Mouse (Mus musculus) ES-CJ7 (cell line): ENCODE measurements around the gene D930007J09Rik.
A peak's percentile ranks its signal among the peaks of the same experiment; 100 is the strongest.

Experiments
- DNase-seq: peaks from one replicate; pipeline ENCODE4 v3.0.0; 2011; ENCODE audit warnings: low read depth, low spot score

D930007J09Rik gene

DNA sequence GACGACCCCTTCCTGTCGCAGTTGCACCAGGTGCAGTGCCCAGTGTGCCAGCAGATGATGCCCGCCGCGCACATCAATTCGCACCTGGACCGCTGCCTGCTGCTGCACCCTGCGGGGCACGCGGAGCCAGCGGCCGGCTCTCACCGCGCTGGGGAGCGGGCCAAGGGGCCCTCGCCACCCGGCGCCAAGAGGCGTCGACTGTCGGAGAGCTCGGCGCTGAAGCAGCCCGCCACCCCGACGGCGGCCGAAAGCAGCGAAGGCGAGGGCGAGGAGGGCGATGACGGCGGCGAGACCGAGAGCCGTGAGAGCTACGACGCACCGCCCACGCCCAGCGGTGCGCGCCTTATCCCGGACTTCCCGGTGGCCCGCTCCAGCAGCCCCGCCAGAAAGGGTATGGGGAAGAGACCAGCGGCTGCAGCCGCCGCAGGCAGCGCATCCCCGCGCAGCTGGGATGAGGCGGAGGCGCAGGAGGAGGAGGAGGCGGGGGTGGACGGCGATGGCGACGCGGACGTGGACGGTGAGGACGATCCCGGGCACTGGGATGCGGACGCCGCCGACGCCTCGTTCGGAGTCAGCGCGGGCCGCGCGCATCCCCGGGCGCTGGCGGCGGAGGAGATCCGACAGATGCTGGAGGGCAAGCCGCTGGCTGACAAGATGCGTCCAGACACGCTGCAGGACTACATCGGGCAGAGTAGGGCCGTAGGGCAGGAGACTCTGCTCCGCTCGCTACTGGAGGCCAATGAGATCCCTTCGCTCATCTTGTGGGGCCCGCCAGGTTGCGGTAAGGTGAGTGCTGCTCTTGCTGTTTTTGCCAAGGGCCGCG lies at the start of gene D930007J09Rik:
Gene D930007J09Rik (minus strand): TSS at position 591 of the 823 bp plus-strand sequence.
- DNase-seq: peak; percentile 25

DNA sequence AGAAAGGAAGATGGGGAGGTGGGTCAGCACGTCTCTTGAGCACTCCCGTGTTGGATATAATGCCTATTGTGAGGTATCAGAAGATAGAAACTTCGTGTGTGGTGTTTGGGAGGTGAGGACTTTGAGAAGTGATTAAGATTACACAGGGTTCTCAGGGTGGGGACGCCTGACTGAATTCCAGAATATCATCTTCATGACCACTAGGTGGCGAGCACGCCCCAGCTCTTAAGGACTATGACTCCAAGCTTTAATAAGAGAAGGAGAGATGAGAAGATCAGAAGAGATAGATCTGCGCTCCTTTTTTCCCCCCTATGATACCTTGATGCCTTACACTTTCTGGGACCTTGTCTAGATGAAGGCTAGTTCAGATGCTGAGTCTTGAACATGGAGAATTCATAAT lies 49.3 kb upstream of the D930007J09Rik start:
- DNase-seq: peak; percentile 73

GRCm38 (mm10) chr13:32850668-32851404 lies 48.2 kb upstream of the D930007J09Rik start, which contains the start of gene Serpinb1a:
TSS of gene Serpinb1a (minus strand) at chr13:32851185.
- DNase-seq: peak; percentile 70

DNA sequence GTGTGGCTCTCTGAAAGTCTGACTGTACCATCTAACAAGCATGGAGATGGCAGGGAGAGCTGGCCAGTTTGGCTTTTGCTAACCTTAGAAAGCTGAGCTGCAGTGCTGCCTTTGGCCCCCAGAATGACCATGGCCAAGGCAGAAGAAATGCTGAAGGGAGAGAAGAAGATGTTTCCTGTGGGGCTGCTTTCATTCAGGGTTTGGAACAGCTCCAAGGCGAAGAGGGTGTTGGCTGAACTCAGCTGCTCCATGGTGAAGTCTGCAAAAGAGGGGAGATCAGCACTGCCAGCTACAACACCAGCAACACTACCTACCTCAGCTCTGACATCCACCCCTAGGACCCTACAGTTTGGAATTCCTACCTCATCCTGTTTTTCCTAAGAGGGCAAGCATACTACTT lies 47.5 kb upstream of the D930007J09Rik start:
- DNase-seq: no peak

- no peak for DNase-seq
Observed at GRCm38 (mm10) chr13:32849531-32850123, 47.0 kb upstream of the D930007J09Rik start.

DNA sequence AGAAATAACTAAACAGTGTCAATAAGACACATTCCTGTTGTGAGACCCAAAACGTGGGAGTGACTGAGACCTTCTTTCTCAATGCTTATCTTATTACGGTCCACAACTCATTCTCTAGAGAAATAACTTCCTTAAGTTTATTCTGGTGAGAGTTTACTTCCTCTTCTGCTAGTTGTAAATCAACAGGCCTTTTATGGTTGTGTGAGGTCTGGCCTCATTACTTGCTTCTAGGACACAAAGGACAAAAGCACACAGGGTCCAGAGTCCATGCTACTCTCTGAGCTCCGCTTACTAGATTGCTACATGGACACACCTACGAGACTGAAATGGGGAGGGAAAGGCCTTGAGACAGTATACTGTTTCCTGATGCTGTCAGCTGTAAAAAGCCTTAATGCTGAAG lies 46.4 kb upstream of the D930007J09Rik start:
- DNase-seq: no peak

DNA sequence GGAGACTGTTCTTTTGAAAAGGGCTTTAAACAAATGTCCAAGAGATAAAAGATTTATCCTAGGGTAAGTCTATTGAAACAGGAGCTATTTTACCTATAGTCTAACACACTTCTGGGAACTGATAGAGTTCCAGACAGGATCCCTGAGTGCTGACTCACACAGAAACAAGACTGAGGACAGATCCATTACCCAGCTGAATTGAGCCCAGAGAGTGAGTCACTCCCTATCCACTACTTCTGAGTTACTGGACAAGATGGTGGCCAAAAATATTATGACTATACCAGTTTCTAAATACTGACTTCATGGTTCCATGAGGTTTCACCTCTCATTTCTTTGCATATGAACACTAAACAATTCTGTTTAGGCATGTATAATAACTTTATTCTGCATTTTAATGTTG lies 43.6 kb upstream of the D930007J09Rik start:
- no peak for DNase-seq

DNA sequence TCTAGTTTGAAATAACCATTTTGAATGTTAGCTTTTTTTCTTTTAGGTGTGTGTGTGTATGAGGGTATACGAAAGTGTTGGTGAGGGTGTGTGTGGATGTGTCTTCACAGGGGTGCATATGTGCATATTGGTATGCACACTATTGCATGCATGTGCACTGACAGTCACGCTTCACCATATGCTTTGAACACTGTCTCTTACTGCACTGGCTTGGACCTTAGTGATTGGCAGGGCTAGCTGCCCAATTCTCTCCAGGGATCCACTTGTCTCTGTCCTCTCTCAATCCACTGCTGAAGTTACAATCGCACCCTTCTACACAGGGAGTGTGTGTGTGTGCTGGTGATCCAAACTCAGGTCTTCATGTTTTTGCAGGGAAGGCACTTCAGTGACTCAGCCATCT lies 38.7 kb upstream of the D930007J09Rik start:
- DNase-seq: no peak

- DNase-seq: no peak
Observed at GRCm38 (mm10) chr13:32839314-32839713, 36.7 kb upstream of the D930007J09Rik start.

DNA sequence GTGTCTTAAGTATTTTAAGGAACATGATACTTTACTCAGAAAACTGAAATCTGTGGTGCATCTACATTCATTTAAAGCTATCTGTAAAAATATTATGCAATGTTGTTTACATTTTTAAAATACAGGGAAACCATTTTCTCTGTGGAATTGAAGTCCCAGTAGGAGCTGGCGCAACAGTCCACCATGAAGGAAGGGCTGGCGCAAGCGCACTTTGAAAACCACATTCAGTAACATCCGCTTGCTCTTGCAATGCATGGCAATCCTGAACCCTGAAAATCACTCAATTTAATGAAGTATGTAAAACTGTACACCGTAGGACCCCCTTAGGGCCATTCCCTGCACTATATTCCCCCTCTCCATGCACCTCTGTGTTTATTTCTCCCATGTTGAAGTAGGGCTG lies 31.9 kb upstream of the D930007J09Rik start:
- DNase-seq: no peak

- DNase-seq: no peak
Observed at GRCm38 (mm10) chr13:32833237-32833636, 30.6 kb upstream of the D930007J09Rik start.

DNA sequence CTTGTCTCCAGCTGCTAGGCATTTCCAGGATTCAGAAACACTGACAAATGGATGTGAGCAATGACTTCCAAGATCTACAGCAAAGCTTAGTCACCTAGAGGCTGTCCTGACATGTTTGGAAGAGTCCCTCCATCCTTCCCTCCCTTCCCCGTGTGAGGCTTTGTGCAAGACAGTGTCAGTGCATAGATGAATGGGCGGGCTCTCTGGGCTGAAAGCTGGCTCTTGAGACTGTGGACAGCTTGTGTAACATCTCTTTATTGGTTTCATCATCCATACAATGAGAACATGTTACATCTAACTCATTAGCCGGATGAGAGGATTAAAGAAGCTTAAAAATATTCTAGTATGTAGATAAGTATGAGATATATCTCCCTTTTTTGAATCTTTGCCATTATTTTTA lies 30.1 kb upstream of the D930007J09Rik start:
- no peak for DNase-seq

GRCm38 (mm10) chr13:32831505-32832273 lies 29.0 kb upstream of the D930007J09Rik start:
- no peak for DNase-seq

DNA sequence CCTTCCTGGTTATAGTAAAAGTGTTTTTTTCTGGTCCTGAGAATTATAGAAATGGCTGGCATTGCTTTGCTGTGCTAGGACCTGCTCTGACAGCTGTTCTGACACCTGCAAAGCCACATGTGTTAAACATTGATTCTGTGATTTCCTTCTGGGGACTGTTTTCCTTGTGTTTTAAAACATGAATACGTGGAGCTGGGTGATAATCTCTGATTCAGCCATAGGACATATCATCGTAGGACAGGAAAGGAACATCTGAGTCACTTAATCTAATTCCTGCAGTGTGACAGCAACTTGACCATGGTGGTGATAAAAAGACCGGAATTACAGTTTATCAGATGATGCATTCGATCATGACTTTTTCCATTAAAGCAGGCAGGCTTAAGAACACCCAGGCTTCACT lies 26.2 kb upstream of the D930007J09Rik start:
- DNase-seq: no peak

DNA sequence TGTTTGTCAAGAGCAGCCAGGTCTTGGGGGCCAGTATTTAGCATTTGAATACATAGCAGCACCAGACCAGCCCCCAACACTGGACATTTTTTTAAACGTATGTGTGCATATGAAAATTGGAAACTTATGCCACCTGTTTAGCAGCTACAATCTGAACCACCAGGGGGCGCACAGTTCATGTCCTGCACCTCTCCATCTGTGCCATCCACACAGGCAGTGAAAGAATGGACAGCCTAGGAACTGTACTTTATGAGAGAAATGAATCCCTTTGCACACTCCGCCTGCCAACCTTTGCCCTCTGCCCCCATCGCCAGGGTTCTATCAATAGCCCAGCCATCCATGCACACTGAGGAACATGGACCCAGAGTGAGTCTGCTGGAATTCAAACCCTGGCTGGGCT lies 25.3 kb upstream of the D930007J09Rik start:
- peak; percentile 53 for DNase-seq

DNA sequence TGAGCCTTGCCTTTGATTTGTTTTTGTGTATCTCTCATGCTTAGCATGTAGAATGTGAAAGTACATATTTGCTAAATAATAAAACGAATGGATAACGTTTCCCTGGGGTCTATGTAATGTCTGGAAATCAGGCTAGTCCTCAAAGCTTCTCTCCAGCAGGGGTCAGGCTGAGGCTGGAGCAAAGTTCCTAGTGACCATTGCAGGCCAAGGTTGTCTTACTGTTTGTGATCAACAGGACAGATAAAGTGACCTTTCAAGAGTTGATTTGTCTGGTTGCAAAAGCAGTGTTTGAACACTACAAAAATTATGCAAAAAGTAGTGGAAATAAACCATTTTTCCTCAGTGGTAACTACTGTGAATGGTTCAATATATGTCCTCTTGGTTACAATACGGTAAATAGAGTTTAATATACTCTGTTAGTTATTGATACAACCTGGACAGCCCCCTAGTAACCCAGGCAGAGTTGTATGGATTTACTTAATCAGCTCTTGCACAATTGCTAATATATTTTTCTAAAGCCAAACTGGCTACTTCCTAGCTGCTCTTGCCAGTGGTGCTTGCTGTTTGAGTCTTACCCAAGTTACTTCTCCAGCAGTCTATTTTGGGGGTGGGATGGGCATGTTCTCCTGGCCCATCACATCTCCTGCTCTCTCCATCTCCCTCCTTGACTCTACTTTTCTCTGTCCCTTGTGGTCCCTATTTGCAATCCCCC lies 24.6 kb upstream of the D930007J09Rik start:
- no peak for DNase-seq

- no peak for DNase-seq
Observed at GRCm38 (mm10) chr13:32825546-32825945, 22.9 kb upstream of the D930007J09Rik start.

GRCm38 (mm10) chr13:32824377-32825330 lies 22.0 kb upstream of the D930007J09Rik start:
- no peak for DNase-seq

DNA sequence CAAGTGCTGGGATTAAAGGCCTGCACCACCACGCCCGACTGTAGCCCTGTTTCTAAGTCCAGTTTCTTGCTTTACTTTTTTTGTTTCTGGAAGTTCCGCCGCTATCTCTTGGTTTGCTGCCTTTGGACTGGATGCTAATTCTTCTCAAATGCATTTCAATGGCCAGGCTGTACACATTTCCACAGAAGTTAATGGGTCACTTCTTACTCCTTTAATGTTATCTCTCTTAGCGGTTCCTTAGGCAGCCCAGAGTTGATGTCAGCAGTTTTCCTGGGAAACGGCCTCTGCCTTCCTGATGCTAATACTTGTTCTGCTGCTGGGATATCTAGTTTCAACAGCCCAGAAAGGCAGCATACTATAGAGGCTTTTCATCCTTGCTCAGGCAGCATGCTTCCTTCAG lies 20.5 kb upstream of the D930007J09Rik start:
- peak; percentile 77 for DNase-seq

DNA sequence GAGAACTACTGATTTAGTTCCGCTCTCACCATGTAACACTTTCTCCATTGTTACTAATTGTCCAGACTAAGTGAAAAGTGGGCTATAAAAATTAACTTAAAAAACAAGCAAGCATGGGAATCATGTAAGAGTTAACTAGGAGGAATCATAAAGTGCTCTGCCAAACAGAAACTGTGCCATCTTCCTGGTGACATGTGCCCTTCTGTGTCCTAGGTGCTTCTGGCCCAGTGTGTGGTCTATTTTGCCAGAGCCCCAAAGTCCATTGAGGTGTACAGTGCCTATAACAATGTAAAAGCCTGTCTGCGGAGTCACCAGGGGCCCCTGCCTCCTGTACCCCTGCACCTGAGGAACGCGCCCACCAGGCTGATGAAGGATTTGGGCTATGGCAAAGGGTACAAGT lies 19.0 kb upstream of the D930007J09Rik start:
- no peak for DNase-seq
